Mouse (Mus musculus): Measurements from ENCODE around the gene Smurf1. TPM values are rescaled to one million over a fixed set of nuclear protein-coding genes. Genes with fewer than 3 reads are reported as not detected.
A peak's percentile ranks its signal among the peaks of the same experiment; 100 is the strongest.

Smurf1 gene
- polyA plus RNA-seq, 1 experiment: 19.7 TPM

DNA sequence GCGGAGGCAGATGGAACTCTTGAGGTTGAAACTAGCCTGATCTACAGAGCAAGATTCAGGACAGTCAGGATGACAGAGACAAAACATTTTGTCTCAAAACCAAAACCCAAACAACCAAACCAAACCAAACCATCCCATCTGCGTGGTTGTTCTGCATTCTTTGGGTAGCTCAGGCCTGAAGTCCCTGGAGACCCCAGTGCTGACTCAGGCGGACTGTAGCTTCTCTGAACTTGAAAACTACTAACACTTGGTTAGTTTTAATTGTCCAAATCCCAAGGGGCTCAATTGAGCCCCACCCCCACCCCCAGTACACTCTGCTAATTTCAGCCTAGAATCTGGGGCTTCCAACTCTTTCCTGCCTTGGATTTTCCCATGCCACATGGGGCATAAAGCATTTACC, 37.7 kb upstream of the Smurf1 start:
- Histone ChIP-seq H3K27me3 (ENCODE audit: control insufficient read depth, insufficient read depth, low read length, poor library complexity, severe bottlenecking) (no peaks in the 10 kb centered on the region), H3K9me3 (replicated peaks; ENCODE audit: control insufficient read depth, insufficient read depth, low read length, poor library complexity, severe bottlenecking) (no peaks in the 10 kb centered on the region), H3K27ac (ENCODE audit: insufficient read depth, low read length) (no peak overlapping the region), H3K4me1 (ENCODE audit: control insufficient read depth, insufficient read depth, low read length) (no peaks in the 10 kb centered on the region), H3K36me3 (ENCODE audit: control insufficient read depth, insufficient read depth, low read length, poor library complexity, severe bottlenecking) (no peaks in the 10 kb centered on the region), H3K4me3 (ENCODE audit: low read depth, low read length) (no peak overlapping the region), H3K9ac (ENCODE audit: low read depth, poor library complexity, severe bottlenecking) (no peak overlapping the region)
- TF ChIP-seq CTCF (IDR thresholded peaks at IDR 0.05; ENCODE audit: low read depth, low read length): no peak

DNA sequence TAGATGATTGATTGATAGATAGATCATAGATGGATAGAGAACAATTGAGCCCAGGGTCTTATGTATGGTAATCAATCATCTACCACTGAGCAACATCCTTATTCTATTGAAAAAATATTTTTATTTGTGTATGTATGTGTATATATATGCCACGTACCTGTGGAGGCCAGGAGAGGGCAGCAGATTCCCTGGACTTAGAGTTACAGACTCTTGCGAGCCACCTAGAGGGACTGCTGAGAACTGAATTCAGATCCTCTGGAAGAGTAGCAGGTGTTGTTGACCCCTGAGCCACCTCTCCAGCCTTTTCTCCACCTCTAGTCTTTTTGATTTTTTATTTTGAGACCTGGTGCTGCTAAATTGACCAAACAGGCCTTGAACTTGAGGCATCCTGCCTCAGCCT, 32.8 kb upstream of the Smurf1 start:
- Histone ChIP-seq H3K9ac (ENCODE audit: low read depth, poor library complexity, severe bottlenecking) (no peak overlapping the region), H3K36me3 (ENCODE audit: control insufficient read depth, insufficient read depth, low read length, poor library complexity, severe bottlenecking) (no peaks in the 10 kb centered on the region), H3K9me3 (replicated peaks; ENCODE audit: control insufficient read depth, insufficient read depth, low read length, poor library complexity, severe bottlenecking) (no peaks in the 10 kb centered on the region), H3K4me1 (ENCODE audit: control insufficient read depth, insufficient read depth, low read length) (no peaks in the 10 kb centered on the region), H3K27ac (ENCODE audit: insufficient read depth, low read length) (no peak overlapping the region), H3K27me3 (ENCODE audit: control insufficient read depth, insufficient read depth, low read length, poor library complexity, severe bottlenecking) (no peaks in the 10 kb centered on the region), H3K4me3 (ENCODE audit: low read depth, low read length) (no peak overlapping the region)
- TF ChIP-seq CTCF (IDR thresholded peaks at IDR 0.05; ENCODE audit: low read depth, low read length) (peak; percentile 93), POLR2A (IDR thresholded peaks at IDR 0.05; ENCODE audit: insufficient read depth, low read length) (no peak)

DNA sequence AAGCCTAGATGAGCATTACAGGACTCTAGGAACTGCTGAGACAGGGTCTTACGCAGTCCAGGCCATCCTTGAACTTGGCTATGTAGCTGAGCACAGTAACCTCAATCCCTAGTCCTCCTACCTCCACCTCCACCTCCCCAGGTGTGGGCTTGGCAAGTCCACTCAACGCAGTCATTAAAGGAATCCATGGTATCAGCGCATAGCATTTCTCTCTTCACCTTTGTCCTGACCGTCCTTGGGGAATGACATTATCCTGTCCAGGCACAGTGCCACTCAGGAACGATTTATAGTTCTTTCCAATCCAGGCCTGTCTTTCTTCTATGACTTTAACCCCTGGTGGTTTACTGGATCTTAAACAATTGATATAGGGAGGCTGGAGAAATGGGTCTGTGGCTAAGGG, 24.8 kb upstream of the Smurf1 start:
- H3K27ac ChIP-seq (ENCODE audit: insufficient read depth, low read length): no peak overlapping the region
- TF ChIP-seq POLR2A (IDR thresholded peaks at IDR 0.05; ENCODE audit: insufficient read depth, low read length) (no peak), EP300 (IDR thresholded peaks at IDR 0.05; ENCODE audit: insufficient read depth, low read depth, low read length) (no peak), CTCF (IDR thresholded peaks at IDR 0.05; ENCODE audit: low read depth, low read length) (no peak)
- H3K4me1 ChIP-seq (ENCODE audit: control insufficient read depth, insufficient read depth, low read length): no peaks in the 10 kb centered on the region
- no peak overlapping the region for H3K9ac ChIP-seq (ENCODE audit: low read depth, poor library complexity, severe bottlenecking)
- no peaks in the 10 kb centered on the region for H3K27me3 ChIP-seq (ENCODE audit: control insufficient read depth, insufficient read depth, low read length, poor library complexity, severe bottlenecking)
- no peaks in the 10 kb centered on the region for H3K36me3 ChIP-seq (ENCODE audit: control insufficient read depth, insufficient read depth, low read length, poor library complexity, severe bottlenecking)
- H3K9me3 ChIP-seq (replicated peaks; ENCODE audit: control insufficient read depth, insufficient read depth, low read length, poor library complexity, severe bottlenecking): no peaks in the 10 kb centered on the region
- H3K4me3 ChIP-seq (ENCODE audit: low read depth, low read length): no peak overlapping the region

DNA sequence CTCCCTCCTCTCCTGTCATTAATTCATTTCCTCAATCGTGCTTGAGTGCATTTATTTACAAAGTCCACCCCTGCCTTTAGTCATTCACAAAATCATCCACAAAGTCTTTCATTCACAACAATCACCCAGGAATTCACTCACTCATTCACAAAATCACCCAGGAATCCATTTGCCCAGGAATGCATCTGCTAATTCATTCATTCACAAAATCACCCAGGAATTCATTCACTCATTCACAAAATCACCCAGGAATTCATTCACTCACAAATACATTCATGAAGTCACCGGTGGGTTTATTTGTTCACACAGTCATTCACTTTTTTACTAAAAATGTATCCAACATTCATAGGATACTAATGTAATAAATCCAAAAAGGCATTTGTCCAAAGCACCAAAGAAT, 24.4 kb upstream of the Smurf1 start:
- Histone ChIP-seq H3K9ac (ENCODE audit: low read depth, poor library complexity, severe bottlenecking) (no peak overlapping the region), H3K4me3 (ENCODE audit: low read depth, low read length) (no peak overlapping the region), H3K4me1 (ENCODE audit: control insufficient read depth, insufficient read depth, low read length) (no peaks in the 10 kb centered on the region), H3K9me3 (replicated peaks; ENCODE audit: control insufficient read depth, insufficient read depth, low read length, poor library complexity, severe bottlenecking) (no peaks in the 10 kb centered on the region), H3K36me3 (ENCODE audit: control insufficient read depth, insufficient read depth, low read length, poor library complexity, severe bottlenecking) (no peaks in the 10 kb centered on the region), H3K27ac (ENCODE audit: insufficient read depth, low read length) (no peak overlapping the region), H3K27me3 (ENCODE audit: control insufficient read depth, insufficient read depth, low read length, poor library complexity, severe bottlenecking) (no peaks in the 10 kb centered on the region)
- TF ChIP-seq POLR2A (IDR thresholded peaks at IDR 0.05; ENCODE audit: insufficient read depth, low read length): no peak

DNA sequence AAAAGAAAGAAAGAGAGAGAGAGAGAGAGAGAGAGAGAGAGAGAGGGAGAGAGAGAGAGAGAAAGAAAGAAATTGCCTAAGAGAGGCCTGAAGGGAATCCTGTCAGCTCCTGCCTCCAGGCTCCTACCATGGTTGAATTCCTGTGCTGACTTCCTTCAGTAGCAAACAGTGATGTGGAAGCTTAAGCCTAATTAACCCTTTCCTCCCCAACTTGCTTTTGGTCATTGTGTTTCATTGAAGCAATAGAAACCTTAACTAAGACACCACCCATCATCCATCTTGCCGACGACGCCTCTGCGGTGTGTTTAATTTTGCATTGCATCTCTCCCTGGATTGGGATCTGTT, 23.4 kb upstream of the Smurf1 start:
- Histone ChIP-seq H3K9me3 (replicated peaks; ENCODE audit: control insufficient read depth, insufficient read depth, low read length, poor library complexity, severe bottlenecking) (no peaks in the 10 kb centered on the region), H3K4me3 (ENCODE audit: low read depth, low read length) (no peak overlapping the region), H3K9ac (ENCODE audit: low read depth, poor library complexity, severe bottlenecking) (no peak overlapping the region), H3K4me1 (ENCODE audit: control insufficient read depth, insufficient read depth, low read length) (no peaks in the 10 kb centered on the region), H3K36me3 (ENCODE audit: control insufficient read depth, insufficient read depth, low read length, poor library complexity, severe bottlenecking) (no peaks in the 10 kb centered on the region), H3K27me3 (ENCODE audit: control insufficient read depth, insufficient read depth, low read length, poor library complexity, severe bottlenecking) (no peaks in the 10 kb centered on the region), H3K27ac (ENCODE audit: insufficient read depth, low read length) (no peak overlapping the region)
- no peak for TF ChIP-seq EP300 (IDR thresholded peaks at IDR 0.05; ENCODE audit: insufficient read depth, low read depth, low read length)
- TF ChIP-seq POLR2A (IDR thresholded peaks at IDR 0.05; ENCODE audit: insufficient read depth, low read length): no peak

DNA sequence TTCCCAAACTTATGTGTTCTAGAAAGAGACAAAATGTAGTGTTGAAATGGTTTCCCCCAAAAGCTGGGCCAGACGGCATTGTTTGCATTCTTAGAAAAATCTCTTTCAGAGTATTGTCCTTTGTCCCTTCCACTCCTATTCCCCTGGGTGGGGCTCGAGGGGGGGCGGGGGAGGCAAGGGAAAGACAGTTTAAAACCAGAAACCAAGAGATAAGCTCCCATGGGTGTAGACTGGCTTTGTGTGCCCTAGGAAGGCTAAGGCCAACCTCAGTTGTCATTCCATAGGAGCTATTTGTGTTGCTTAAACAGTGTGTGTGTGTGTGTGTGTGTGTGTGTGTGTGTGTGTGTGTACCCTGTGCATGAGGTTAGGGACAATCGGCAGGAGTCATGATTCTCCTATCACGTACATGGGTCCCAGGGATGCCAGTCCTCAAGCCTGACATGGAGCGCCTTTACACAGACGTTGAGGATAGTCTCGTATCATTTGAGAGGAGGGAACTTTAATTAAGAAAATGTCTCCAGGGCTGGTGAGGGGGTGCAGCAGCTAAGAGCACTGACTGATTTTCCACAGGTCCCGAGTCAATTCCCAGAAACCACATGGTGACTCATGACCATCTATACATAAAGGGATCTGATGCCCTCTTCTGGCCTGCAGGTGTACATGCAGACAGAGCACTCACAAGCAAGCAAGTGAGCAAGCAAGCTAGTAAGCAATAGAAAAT, 22.9 kb upstream of the Smurf1 start:
- TF ChIP-seq CTCF (IDR thresholded peaks at IDR 0.05; ENCODE audit: low read depth, low read length) (peak; percentile 28), EP300 (IDR thresholded peaks at IDR 0.05; ENCODE audit: insufficient read depth, low read depth, low read length) (no peak), POLR2A (IDR thresholded peaks at IDR 0.05; ENCODE audit: insufficient read depth, low read length) (no peak)
- H3K9me3 ChIP-seq (replicated peaks; ENCODE audit: control insufficient read depth, insufficient read depth, low read length, poor library complexity, severe bottlenecking): no peaks in the 10 kb centered on the region
- H3K4me3 ChIP-seq (ENCODE audit: low read depth, low read length): no peak overlapping the region
- H3K9ac ChIP-seq (ENCODE audit: low read depth, poor library complexity, severe bottlenecking): no peak overlapping the region
- no peaks in the 10 kb centered on the region for H3K27me3 ChIP-seq (ENCODE audit: control insufficient read depth, insufficient read depth, low read length, poor library complexity, severe bottlenecking)
- no peaks in the 10 kb centered on the region for H3K4me1 ChIP-seq (ENCODE audit: control insufficient read depth, insufficient read depth, low read length)
- no peak overlapping the region for H3K27ac ChIP-seq (ENCODE audit: insufficient read depth, low read length)
- no peaks in the 10 kb centered on the region for H3K36me3 ChIP-seq (ENCODE audit: control insufficient read depth, insufficient read depth, low read length, poor library complexity, severe bottlenecking)

Measured in ES-Bruce4 (cell line).